Mouse (Mus musculus) natural killer cell, adult 2 months (primary cell): ENCODE data around the gene Nipal4.
A peak's percentile ranks its signal among the peaks of the same experiment; 100 is the strongest.
"Not testable (repeated sequence)": the region's sequence is repeated elsewhere in the genome, so short reads cannot be mapped to it uniquely, and the experiment has no call there.

Source experiments
- DNase-seq, 2 experiments: peaks; one replicate each; pipeline ENCODE4 v3.0.0; 2022; ENCODE audit warnings: low spot score in 2 of 2

The Nipal4 gene

GRCm38 (mm10) chr11:46165866-46166585 lies at the start of gene Nipal4:
Gene Nipal4 (minus strand): TSS chr11:46166508.
- DNase-seq = no peak

GRCm38 (mm10) chr11:46215354-46215753 lies 49.0 kb upstream of the Nipal4 start:
- DNase-seq = peak; percentile 35 to 51

- DNase-seq = no peak
These were observed 48.3 kb upstream of the Nipal4 start for GRCm38 (mm10) chr11:46214368-46215230.

- no peak for DNase-seq
These were observed 47.5 kb upstream of the Nipal4 start for GRCm38 (mm10) chr11:46213844-46214243.

- no peak for DNase-seq
These were observed 45.5 kb upstream of the Nipal4 start for GRCm38 (mm10) chr11:46211858-46212257.

- no peak for DNase-seq
These were observed 43.6 kb upstream of the Nipal4 start for GRCm38 (mm10) chr11:46209884-46210283.

- no peak for DNase-seq
These were observed 39.5 kb upstream of the Nipal4 start for GRCm38 (mm10) chr11:46205639-46206409.

GRCm38 (mm10) chr11:46204841-46205240 lies 38.5 kb upstream of the Nipal4 start:
- no peak for DNase-seq

- DNase-seq = no peak
These were observed 36.2 kb upstream of the Nipal4 start for GRCm38 (mm10) chr11:46202547-46202887.

- DNase-seq = no peak
These were observed 35.6 kb upstream of the Nipal4 start for GRCm38 (mm10) chr11:46201636-46202546.

- DNase-seq = no peak
These were observed 34.4 kb upstream of the Nipal4 start for GRCm38 (mm10) chr11:46200664-46201063.

GRCm38 (mm10) chr11:46194175-46194574 lies 27.9 kb upstream of the Nipal4 start:
- no peak for DNase-seq

- DNase-seq = no peak
These were observed 22.0 kb upstream of the Nipal4 start for GRCm38 (mm10) chr11:46188283-46188682.

GRCm38 (mm10) chr11:46185486-46185885 lies 19.2 kb upstream of the Nipal4 start:
- DNase-seq = no peak

GRCm38 (mm10) chr11:46184946-46185345 lies 18.6 kb upstream of the Nipal4 start:
- no peak for DNase-seq

- not testable (repeated sequence) for DNase-seq
These were observed 15.7 kb upstream of the Nipal4 start for GRCm38 (mm10) chr11:46182031-46182430.

- DNase-seq = no peak
These were observed 11.1 kb upstream of the Nipal4 start for GRCm38 (mm10) chr11:46177246-46178043.

GRCm38 (mm10) chr11:46176155-46176554 lies 9.8 kb upstream of the Nipal4 start:
- no peak for DNase-seq

- no peak for DNase-seq
These were observed 5.8 kb upstream of the Nipal4 start for GRCm38 (mm10) chr11:46172128-46172527.

GRCm38 (mm10) chr11:46169908-46170307 lies 3.6 kb upstream of the Nipal4 start:
- no peak for DNase-seq
